Mouse (Mus musculus) cortical plate, adult 2 months (tissue): ENCODE measurements around the gene Prdm5. TPM values are rescaled to one million over a fixed set of nuclear protein-coding genes. Genes with fewer than 3 reads are reported as not detected.

Experiments used
- H3K27ac ChIP-seq: fragments of 200-500 bp; 2 replicates; pipeline ENCODE4 v1.5.1; 2012; ENCODE audit warnings: low read length, control low read depth, inconsistent platforms; ENCODE audit not compliant: insufficient read depth
- H3K4me1 ChIP-seq: fragments of 200-500 bp; 2 replicates; pipeline ENCODE4 v1.6.1; 2011; ENCODE audit warnings: low read length; ENCODE audit not compliant: control insufficient read depth, insufficient read depth
- H3K4me3 ChIP-seq: fragments of 200-500 bp; 2 replicates; pipeline ENCODE4 v1.5.1; 2011; ENCODE audit warnings: mild to moderate bottlenecking, low read length, control low read depth; ENCODE audit not compliant: insufficient read depth
- CTCF ChIP-seq: fragments of 200-500 bp; IDR thresholded peaks from 2 replicates; pipeline ENCODE4 v1.5.1; 2011; ENCODE audit warnings: mild to moderate bottlenecking, control low read depth, low read length; ENCODE audit not compliant: insufficient read depth; ENCODE audit errors: extremely low read depth
- POLR2A ChIP-seq: fragments of 200-500 bp; IDR thresholded peaks from 2 replicates; pipeline ENCODE4 v1.6.1; 2011; ENCODE audit warnings: mild to moderate bottlenecking, low read length, control low read depth; ENCODE audit not compliant: insufficient read depth; ENCODE audit errors: extremely low read depth
- polyA plus RNA-seq: library from polyadenylated mRNA; depleted of rRNA; stranded (reverse); fragments of >200 nt; gene quantifications from 2 replicates; pipeline ENCODE4 v1.2.3, GENCODE M21; 2012

The Prdm5 gene
- polyA plus RNA-seq, 1 experiment = 4.8 TPM

GRCm38 (mm10) chr6:65864919-65865318 is 86.1 kb downstream of the Prdm5 start:
- Histone ChIP-seq H3K4me1 (no peaks in the 10 kb centered on the region), H3K27ac (no peak overlapping the region), H3K4me3 (no peak overlapping the region)
- TF ChIP-seq POLR2A (no peak), CTCF (no peak)

DNA sequence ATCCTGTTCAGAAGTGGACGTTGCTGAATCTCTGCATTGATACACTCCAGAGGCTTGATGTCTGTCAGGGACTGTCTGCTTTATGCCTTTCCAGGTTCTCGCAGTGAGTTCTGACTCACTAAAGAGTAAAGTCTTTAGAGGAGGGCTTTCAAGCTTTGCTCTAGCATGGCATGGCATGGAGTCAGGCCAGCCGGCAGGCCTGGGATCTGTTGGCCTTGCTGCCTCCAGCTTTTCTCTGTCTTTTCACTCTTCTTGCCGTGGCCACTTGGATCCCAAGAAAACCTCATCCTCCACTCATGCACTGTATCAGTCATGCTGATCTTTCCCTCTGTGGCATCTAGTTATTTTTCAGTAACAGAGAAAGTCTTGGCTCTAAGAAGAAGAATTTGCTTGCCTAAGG is 87.1 kb downstream of the Prdm5 start:
- TF ChIP-seq POLR2A = no peak
- no peak for TF ChIP-seq CTCF
- no peaks in the 10 kb centered on the region for H3K4me1 ChIP-seq
- no peak overlapping the region for H3K27ac ChIP-seq
- no peak overlapping the region for H3K4me3 ChIP-seq

GRCm38 (mm10) chr6:65871754-65872278 is 93.0 kb downstream of the Prdm5 start:
- Histone ChIP-seq H3K27ac (no peak overlapping the region), H3K4me1 (no peaks in the 10 kb centered on the region), H3K4me3 (no peak overlapping the region)
- no peak for TF ChIP-seq POLR2A
- no peak for TF ChIP-seq CTCF

DNA sequence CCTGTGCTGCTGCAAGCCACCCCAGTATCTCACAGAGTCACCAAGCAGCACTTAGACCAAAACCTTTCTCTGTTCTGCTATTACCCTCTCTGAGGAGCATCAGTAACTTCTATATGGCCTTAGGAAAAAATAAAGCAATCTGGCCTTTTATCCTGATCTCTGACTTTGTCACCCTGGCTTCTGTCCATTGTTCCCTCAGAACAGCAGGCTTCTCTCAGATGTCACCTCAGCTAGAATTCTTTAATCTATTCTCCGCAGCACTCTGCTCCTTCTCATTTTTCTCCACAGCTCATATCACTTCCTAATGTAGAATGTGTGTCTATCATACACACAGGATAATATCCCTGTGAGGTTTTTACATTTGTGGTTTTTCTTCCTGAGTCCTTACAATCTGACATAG is 99.5 kb downstream of the Prdm5 start:
- H3K4me1 ChIP-seq = no peaks in the 10 kb centered on the region
- no peak overlapping the region for H3K27ac ChIP-seq
- TF ChIP-seq POLR2A = no peak
- no peak for TF ChIP-seq CTCF
- H3K4me3 ChIP-seq = no peak overlapping the region

GRCm38 (mm10) chr6:65888835-65889234 is 110.0 kb downstream of the Prdm5 start:
- H3K4me3 ChIP-seq = no peak overlapping the region
- H3K4me1 ChIP-seq = no peaks in the 10 kb centered on the region
- TF ChIP-seq POLR2A (no peak), CTCF (no peak)
- H3K27ac ChIP-seq = no peak overlapping the region

DNA sequence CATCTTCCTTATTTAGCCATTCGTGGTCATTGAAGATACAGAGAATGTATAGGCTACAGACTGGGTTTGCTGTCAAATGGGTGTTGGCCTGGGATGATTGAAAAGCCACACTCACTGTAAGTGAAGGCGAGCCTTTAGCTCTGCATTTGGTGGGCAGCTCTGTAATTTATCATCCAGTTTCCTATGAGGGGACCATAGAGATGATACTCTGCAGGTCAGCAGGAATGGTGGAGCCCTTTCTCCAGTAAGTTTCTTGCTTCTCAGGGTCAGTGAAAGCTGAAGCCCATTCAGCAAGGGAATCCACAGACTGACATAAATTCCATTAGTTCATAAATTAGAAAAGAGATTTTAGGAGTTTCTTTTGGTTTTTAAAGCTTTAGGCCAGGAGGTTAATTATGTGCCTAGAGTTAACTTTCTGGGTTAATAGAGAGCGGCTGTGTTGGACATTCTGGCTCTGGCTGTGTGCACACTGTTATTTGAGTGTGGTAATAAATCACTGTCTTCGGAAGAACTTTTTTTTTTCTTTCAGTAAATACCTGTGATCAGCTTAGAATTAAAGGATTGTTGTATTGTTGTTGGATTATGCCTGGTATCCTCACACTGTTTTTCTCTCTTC is 113.4 kb downstream of the Prdm5 start:
- Histone ChIP-seq H3K27ac (no peak overlapping the region), H3K4me1 (no peaks in the 10 kb centered on the region), H3K4me3 (no peak overlapping the region)
- no peak for TF ChIP-seq CTCF
- no peak for TF ChIP-seq POLR2A

DNA sequence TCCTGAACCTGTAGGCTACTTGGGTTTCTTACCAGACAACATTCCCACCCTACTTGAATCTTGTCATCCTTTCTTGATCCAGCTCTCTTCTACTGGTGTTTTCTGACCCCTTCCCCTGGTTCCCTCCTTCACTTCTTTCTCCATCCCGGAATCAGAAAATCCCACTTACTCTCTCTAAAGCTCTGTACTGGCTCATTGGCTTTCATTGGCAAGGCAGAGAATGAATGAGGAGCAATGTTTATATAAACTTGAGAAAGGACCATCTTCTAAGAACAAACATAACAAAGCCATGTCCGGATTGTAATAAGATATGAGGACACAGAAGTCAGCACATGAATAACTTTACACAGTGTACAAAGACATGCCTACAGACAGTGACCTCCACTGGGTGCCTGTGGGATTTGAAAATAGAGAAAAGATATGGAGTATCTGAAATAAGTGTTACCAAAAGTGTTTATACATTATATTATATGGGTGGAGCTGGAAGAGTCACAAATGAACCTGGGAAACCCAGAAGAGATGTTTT is 127.9 kb downstream of the Prdm5 start:
- no peak for TF ChIP-seq POLR2A
- no peak for TF ChIP-seq CTCF
- H3K4me3 ChIP-seq = no peak overlapping the region
- H3K4me1 ChIP-seq = no peaks in the 10 kb centered on the region
- no peak overlapping the region for H3K27ac ChIP-seq

GRCm38 (mm10) chr6:65915421-65915820 is 136.6 kb downstream of the Prdm5 start:
- Histone ChIP-seq H3K27ac (no peak overlapping the region), H3K4me3 (no peak overlapping the region), H3K4me1 (no peaks in the 10 kb centered on the region)
- no peak for TF ChIP-seq POLR2A
- no peak for TF ChIP-seq CTCF

DNA sequence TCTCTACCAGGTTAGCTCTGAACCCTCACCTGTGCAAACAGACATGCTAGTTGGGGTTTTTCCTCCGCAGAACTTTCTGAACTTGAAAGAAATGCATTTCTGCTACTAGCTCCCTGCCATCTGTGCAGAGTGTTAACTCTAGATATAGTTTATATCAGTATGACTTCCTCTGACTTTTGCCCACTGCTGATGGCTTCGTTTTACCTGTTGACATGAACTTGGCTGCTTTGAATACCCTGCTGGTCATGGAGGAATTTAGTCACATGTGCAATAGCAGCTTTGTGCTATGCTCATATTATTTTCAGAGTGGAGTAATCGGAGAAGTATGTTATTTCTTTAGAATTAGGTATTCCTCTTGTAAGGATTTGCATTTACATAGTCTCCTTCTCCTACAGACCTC is 142.9 kb downstream of the Prdm5 start:
- no peak overlapping the region for H3K27ac ChIP-seq
- no peak for TF ChIP-seq POLR2A
- TF ChIP-seq CTCF = no peak
- no peak overlapping the region for H3K4me3 ChIP-seq
- no peaks in the 10 kb centered on the region for H3K4me1 ChIP-seq

GRCm38 (mm10) chr6:65923501-65924084 is 144.8 kb downstream of the Prdm5 start:
- Histone ChIP-seq H3K4me3 (no peak overlapping the region), H3K4me1 (no peaks in the 10 kb centered on the region), H3K27ac (no peak overlapping the region)
- TF ChIP-seq CTCF = no peak
- no peak for TF ChIP-seq POLR2A
